Mouse (Mus musculus): ENCODE measurements around the gene 1500009C09Rik.

1500009C09Rik gene

GRCm38 (mm10) chr15:82252097-82252496 is at the start of gene 1500009C09Rik:
Gene 1500009C09Rik (plus strand): TSS chr15:82252397.
- DNase-seq (ENCODE audit: low spot score): no peak

- no peak for DNase-seq (ENCODE audit: low spot score)
These were observed 49.1 kb upstream of the 1500009C09Rik start for GRCm38 (mm10) chr15:82203090-82203489.

- DNase-seq (ENCODE audit: low spot score): no peak
These were observed 48.4 kb upstream of the 1500009C09Rik start for GRCm38 (mm10) chr15:82203611-82204351.

- DNase-seq (ENCODE audit: low spot score): no peak
These were observed 47.4 kb upstream of the 1500009C09Rik start for GRCm38 (mm10) chr15:82204680-82205371.

GRCm38 (mm10) chr15:82206365-82207104 is 45.7 kb upstream of the 1500009C09Rik start:
- no peak for DNase-seq (ENCODE audit: low spot score)

GRCm38 (mm10) chr15:82207105-82207459 is 45.1 kb upstream of the 1500009C09Rik start:
- no peak for DNase-seq (ENCODE audit: low spot score)

GRCm38 (mm10) chr15:82207504-82208219 is 44.5 kb upstream of the 1500009C09Rik start:
- DNase-seq (ENCODE audit: low spot score): no peak

GRCm38 (mm10) chr15:82208307-82208706 is 43.9 kb upstream of the 1500009C09Rik start:
- DNase-seq (ENCODE audit: low spot score): no peak

GRCm38 (mm10) chr15:82209295-82210050 is 42.7 kb upstream of the 1500009C09Rik start:
- DNase-seq (ENCODE audit: low spot score): no peak

- DNase-seq (ENCODE audit: low spot score): no peak
These were observed 41.4 kb upstream of the 1500009C09Rik start for GRCm38 (mm10) chr15:82210801-82211200.

GRCm38 (mm10) chr15:82211281-82211680 is 40.9 kb upstream of the 1500009C09Rik start:
- no peak for DNase-seq (ENCODE audit: low spot score)

GRCm38 (mm10) chr15:82211911-82212751 is 40.1 kb upstream of the 1500009C09Rik start:
- no peak for DNase-seq (ENCODE audit: low spot score)

GRCm38 (mm10) chr15:82212752-82213063 is 39.5 kb upstream of the 1500009C09Rik start, which contains the start of gene Shisa8:
Gene Shisa8 (minus strand): TSS chr15:82212815.
- no peak for DNase-seq (ENCODE audit: low spot score)

GRCm38 (mm10) chr15:82213222-82213621 is 39.0 kb upstream of the 1500009C09Rik start:
- DNase-seq (ENCODE audit: low spot score): no peak

- no peak for DNase-seq (ENCODE audit: low spot score)
These were observed 36.7 kb upstream of the 1500009C09Rik start for GRCm38 (mm10) chr15:82215332-82216046.

- DNase-seq (ENCODE audit: low spot score): no peak
These were observed 35.9 kb upstream of the 1500009C09Rik start for GRCm38 (mm10) chr15:82216142-82216827.

- DNase-seq (ENCODE audit: low spot score): no peak
These were observed 35.2 kb upstream of the 1500009C09Rik start for GRCm38 (mm10) chr15:82217039-82217438.

- no peak for DNase-seq (ENCODE audit: low spot score)
These were observed 34.2 kb upstream of the 1500009C09Rik start for GRCm38 (mm10) chr15:82217980-82218379.
